Mouse (Mus musculus) CH12.LX (cell line): ENCODE results near the gene Fdps.

Experiments
- CHD1 ChIP-seq: IDR thresholded peaks from 2 replicates; pipeline ENCODE4 v1.6.1; 2012; ENCODE audit warnings: low read depth, low read length, improper control_type of control experiment, inconsistent platforms
- CHD2 ChIP-seq: IDR thresholded peaks from 2 replicates; pipeline ENCODE4 v1.6.1; 2011; ENCODE audit warnings: low read length, improper control_type of control experiment
- RCOR1 ChIP-seq: conservative IDR thresholded peaks from 2 replicates; pipeline ENCODE4 v1.6.1; 2012; ENCODE audit warnings: low read depth, mild to moderate bottlenecking, inconsistent platforms, low read length, improper control_type of control experiment
- SMC3 ChIP-seq: IDR thresholded peaks from 2 replicates; pipeline ENCODE4 v1.6.1; 2011; ENCODE audit warnings: low read depth, low read length, improper control_type of control experiment
- ZMIZ1 ChIP-seq: IDR thresholded peaks from 2 replicates; pipeline ENCODE4 v1.6.1; 2012; ENCODE audit warnings: low read depth, mild to moderate bottlenecking, inconsistent platforms, low read length, improper control_type of control experiment

DNA sequence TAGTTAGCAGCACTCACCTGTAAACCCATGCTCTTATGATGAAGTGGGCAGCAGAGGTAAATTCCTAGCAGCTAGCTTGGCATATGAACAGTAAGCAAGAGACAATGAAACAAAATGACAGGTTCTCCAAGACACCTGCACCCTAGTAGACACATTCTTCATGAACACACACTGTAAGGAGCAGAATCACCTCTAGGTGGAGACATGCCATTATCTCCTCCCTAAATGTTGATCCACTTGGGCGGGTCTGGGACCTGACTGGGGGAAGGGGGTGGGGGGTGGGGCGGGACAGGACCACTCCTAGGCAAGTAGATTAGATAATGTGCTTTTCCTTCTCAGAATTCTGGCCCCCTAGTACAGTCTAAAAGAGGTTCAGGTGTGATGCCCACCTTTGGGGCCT lies 13.8 kb upstream of the Fdps start:
- no peak for TF ChIP-seq CHD1
- peak; percentile 39; the same call in 1 of the 2 replicates for TF ChIP-seq SMC3
- peak; percentile 50 for TF ChIP-seq CHD2
- no peak for TF ChIP-seq ZMIZ1
- TF ChIP-seq RCOR1, result no peak
